In the genomic region with DNA sequence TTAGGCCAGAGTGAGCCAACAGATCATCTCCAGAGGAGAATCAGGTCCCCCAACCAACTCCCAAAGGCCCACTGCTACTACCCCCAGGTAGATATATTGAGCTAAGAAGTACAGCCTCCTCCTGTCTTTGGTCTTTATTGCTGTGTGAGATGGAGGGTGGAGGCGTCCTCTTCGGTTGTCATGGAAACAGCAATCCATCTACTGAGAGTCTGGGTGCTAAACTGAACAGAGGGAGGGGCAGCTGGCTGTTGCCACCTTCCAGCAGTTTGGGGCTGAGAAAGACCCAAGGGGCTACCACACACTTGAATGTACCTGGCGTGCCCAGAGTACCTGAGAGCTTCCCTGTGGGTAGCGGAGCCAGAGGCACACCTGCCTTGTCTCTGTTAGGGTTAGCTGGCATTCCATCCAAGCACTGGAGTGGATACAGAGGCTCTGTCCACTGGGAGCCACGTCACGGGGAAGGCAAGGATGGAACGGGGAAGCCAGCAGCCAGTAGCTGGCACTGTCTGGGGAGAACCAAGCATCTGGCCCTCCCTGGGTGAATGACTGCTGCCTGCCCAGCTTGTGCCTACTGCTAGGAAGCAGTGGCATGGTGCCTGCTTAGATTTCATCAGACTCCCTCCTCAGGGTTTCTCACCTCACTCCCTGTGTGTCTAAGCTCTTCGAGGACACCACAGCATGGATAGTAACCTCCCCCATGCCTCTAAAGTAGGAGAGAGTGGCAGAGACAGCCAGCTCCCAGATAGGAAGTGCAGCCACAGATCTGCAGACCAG, we compare ENCODE assay signal across 13 mouse cellular contexts. TPM values are rescaled to one million over a fixed set of nuclear protein-coding genes. Genes with fewer than 3 reads are reported as not detected.
DNase-seq lines count a peak whose midpoint lies in the region; ATAC-seq and TF ChIP-seq lines count a peak whose summit lies in the region.
"Had no signal": no experiment of that assay in that cellular context is flagged by ENCODE, and none has a peak within 500 bp of the region (broad histone marks: within the 10 kb centered on the region; RNA-seq: fewer than 3 reads in every experiment).

No protein-coding gene starts in this region.

- ATAC-seq in midbrain, embryonic 14.5 days (ENCODE audit: low FRiP score, low TSS enrichment) = no peak
- no peak for ATAC-seq in monocyte, adult 5-6 weeks (replicated peaks; ENCODE audit: insufficient number of reproducible peaks, low FRiP score, low TSS enrichment, poor library complexity, severe bottlenecking)
- ATAC-seq: intestine, postnatal 0 days had no signal

- DNase-seq in embryo, embryonic 10 days (ENCODE audit: low spot score) = peak; percentile 28
- no peak for DNase-seq in embryo, embryonic 11 days
- DNase-seq in ZHBTc4 (ENCODE audit: low read depth, low spot score) = peak; percentile 14
- DNase-seq in layer of hippocampus, adult 2 months (ENCODE audit: low spot score in 2 of 2) = peak; percentile 35 to 60
- DNase-seq in midbrain, embryonic 14.5 days = peak; percentile 58
- DNase-seq in urinary bladder, postnatal 10 days (ENCODE audit: low spot score) = no peak
- DNase-seq in adrenal gland, adult 18-20 months (ENCODE audit: low spot score in 2 of 2) = no peak
- DNase-seq: heart, adult 11 months had no signal

- H3K27me3 ChIP-seq in midbrain, embryonic 14.5 days (ENCODE audit: control insufficient read depth, insufficient read depth, low read length) = no peaks in the 10 kb centered on the region
- H3K27me3 ChIP-seq: embryonic facial prominence, embryonic 13.5 days had no signal

- no peak overlapping the region for H3K4me2 ChIP-seq in midbrain, embryonic 14.5 days (ENCODE audit: low read length)
- H3K4me2 ChIP-seq: embryonic facial prominence, embryonic 13.5 days had no signal

- H3K4me3 ChIP-seq in layer of hippocampus, adult 2 months = no peak overlapping the region
- H3K4me3 ChIP-seq in midbrain, embryonic 14.5 days (replicated peaks; ENCODE audit: low read depth, low read length) = no peak overlapping the region
- H3K4me3 ChIP-seq: embryonic facial prominence, embryonic 13.5 days had no signal

- H3K9ac ChIP-seq in midbrain, embryonic 14.5 days (replicated peaks; ENCODE audit: low read length) = no peak overlapping the region
- H3K9ac ChIP-seq: embryonic facial prominence, embryonic 13.5 days had no signal

- WGBS in midbrain, embryonic 14.5 days = 42% methylated on average over 8 of the region's 8 CpGs

- H3K36me3 ChIP-seq in midbrain, embryonic 14.5 days (ENCODE audit: control insufficient read depth, insufficient read depth, low read length) = no peaks in the 10 kb centered on the region
- H3K36me3 ChIP-seq: embryonic facial prominence, embryonic 13.5 days had no signal

- no peak for TF ChIP-seq CTCF in layer of hippocampus, adult 2 months (conservative IDR thresholded peaks at IDR 0.05)

- H3K4me1 ChIP-seq in midbrain, embryonic 14.5 days (ENCODE audit: control insufficient read depth, insufficient read depth, low read length) = peaks cover 22% of the 10 kb centered on the region

- H3K9me3 ChIP-seq in midbrain, embryonic 14.5 days (ENCODE audit: control insufficient read depth, low read length) = no peaks in the 10 kb centered on the region
- H3K9me3 ChIP-seq: embryonic facial prominence, embryonic 13.5 days had no signal

- peak overlapping the region; percentile 85 for H3K27ac ChIP-seq in layer of hippocampus, adult 2 months
- H3K27ac ChIP-seq in midbrain, embryonic 14.5 days (replicated peaks; ENCODE audit: low read depth, low read length) = no peak overlapping the region
- H3K27ac ChIP-seq: embryonic facial prominence, embryonic 13.5 days had no signal

RNA-seq across cellular contexts. Expression of a gene that starts 25.3 kb away (rescaled TPM):
- total RNA-seq in layer of hippocampus, adult 2 months (2021) = under 1 TPM; 0.34 to 1.00 TPM
- 0.68 and 1.2 TPM in 2 replicates for polyA plus RNA-seq in midbrain, embryonic 14.5 days (2014; fragmentation: Nextera tagmentation; extraction: Ambion mirVana)
- not detected in 3 replicates for total RNA-seq in monocyte, adult 5-6 weeks (2017)
- 1 to 10 TPM in 1 of 2 experiments, not detected in 1; 1.4 TPM for total RNA-seq in adrenal gland, adult 18-20 months (2021)
- total RNA-seq: liver, adult 2 months had no signal
- polyA plus RNA-seq: embryonic facial prominence, embryonic 13.5 days; intestine, postnatal 0 days; liver, adult 2 months; spleen, adult 2 months had no signal

RNA-seq across cellular contexts. Expression of a gene that starts 29.8 kb away (rescaled TPM):
- 10 to 100 TPM; 33.6 to 34.6 TPM for total RNA-seq in layer of hippocampus, adult 2 months (2021)
- 14.3 and 16.1 TPM in 2 replicates for polyA plus RNA-seq in midbrain, embryonic 14.5 days (2014; fragmentation: Nextera tagmentation; extraction: Ambion mirVana)
- 0.39 to 6.9 TPM (median 1.2 TPM) in 3 replicates for total RNA-seq in monocyte, adult 5-6 weeks (2017)
- total RNA-seq in adrenal gland, adult 18-20 months (2021) = 10 to 100 TPM; 12.6 to 12.9 TPM

RNA-seq across cellular contexts. Expression of a gene that starts 40.1 kb away (rescaled TPM):
- total RNA-seq in layer of hippocampus, adult 2 months (2021) = 100 to 1,000 TPM in 1 of 2 experiments, 10 to 100 TPM in 1; 96.7 to 106 TPM
- polyA plus RNA-seq in midbrain, embryonic 14.5 days (2014; fragmentation: Nextera tagmentation; extraction: Ambion mirVana) = 60.6 and 82.2 TPM in 2 replicates
- 0.19 to 4.5 TPM in 2 of 3 replicates, not detected in the other for total RNA-seq in monocyte, adult 5-6 weeks (2017)
- total RNA-seq in adrenal gland, adult 18-20 months (2021) = 1 to 10 TPM; 2.9 to 4.4 TPM
- polyA plus RNA-seq: liver, adult 2 months had no signal

RNA-seq across cellular contexts. Expression of a gene that starts 53.3 kb away (rescaled TPM):
- total RNA-seq in layer of hippocampus, adult 2 months (2021) = 100 to 1,000 TPM; 116 to 124 TPM
- 20.9 and 22.8 TPM in 2 replicates for polyA plus RNA-seq in midbrain, embryonic 14.5 days (2014; fragmentation: Nextera tagmentation; extraction: Ambion mirVana)
- total RNA-seq in monocyte, adult 5-6 weeks (2017) = 7.1 to 13.3 TPM (median 13.1 TPM) in 3 replicates
- total RNA-seq in adrenal gland, adult 18-20 months (2021) = 10 to 100 TPM; 35.0 to 41.0 TPM

Comparison
In these comparisons a context has a peak if more than half of its experiments do, and no peak if none do; other contexts are left out.
1. DNase-seq: peak in embryo, embryonic 10 days (single experiment), ZHBTc4 (single experiment), layer of hippocampus, adult 2 months (2 of 2) and midbrain, embryonic 14.5 days (single experiment); none in embryo, embryonic 11 days (single experiment), urinary bladder, postnatal 10 days (single experiment) and adrenal gland, adult 18-20 months (0 of 2).
2. RNA of a gene that starts 40.1 kb away (total RNA-seq): 96.7 to 106 TPM in layer of hippocampus, adult 2 months; 2.9 to 4.4 TPM in adrenal gland, adult 18-20 months and 0.19 to 4.5 TPM in monocyte, adult 5-6 weeks; every median in the first group is over 10 times any median in the second.